Mouse (Mus musculus): ENCODE results near the gene Plb1.

- TF ChIP-seq EP300 (IDR thresholded peaks at IDR 0.05; ENCODE audit: low read length) (no peak), CTCF (conservative IDR thresholded peaks at IDR 0.05 in 1 of 2, IDR thresholded peaks at IDR 0.05 in 1 of 2; ENCODE audit: low read depth in 2 of 2, low read length in 2 of 2) (no peak), MAX (IDR thresholded peaks at IDR 0.05; ENCODE audit: low read length) (no peak), RCOR1 (conservative IDR thresholded peaks at IDR 0.05; ENCODE audit: low read depth, low read length) (no peak), NRF1 (IDR thresholded peaks at IDR 0.05; ENCODE audit: low read depth, low read length) (no peak), MXI1 (IDR thresholded peaks at IDR 0.05; ENCODE audit: low read depth, low read length) (no peak), UBTF (IDR thresholded peaks at IDR 0.05; ENCODE audit: low read depth, low read length) (no peak)
Measured at GRCm38 (mm10) chr5:32337336-32337735, 104.8 kb downstream of the Plb1 start.
